Mouse (Mus musculus) hindlimb bud, embryonic 11.5 days (tissue): Measurements from ENCODE around the gene Psmb9.
"Not testable (repeated sequence)": the region's sequence is repeated elsewhere in the genome, so short reads cannot be mapped to it uniquely, and the experiment has no call there.

Experiments used
- DNase-seq: peaks from one replicate; pipeline ENCODE4 v3.0.0-alpha.2; 2012; ENCODE audit warnings: low read depth, low spot score; ENCODE audit errors: extremely low spot score

Gene Psmb9

GRCm38 (mm10) chr17:34186885-34187260 is 691 bp downstream of the Psmb9 start:
- DNase-seq: no peak

GRCm38 (mm10) chr17:34185526-34185925 is 2.0 kb downstream of the Psmb9 start:
- DNase-seq: no peak

GRCm38 (mm10) chr17:34183564-34184219 is 3.9 kb downstream of the Psmb9 start:
- DNase-seq: no peak

- DNase-seq: no peak
Observed at GRCm38 (mm10) chr17:34179913-34180859, 7.4 kb downstream of the Psmb9 start.

GRCm38 (mm10) chr17:34179019-34179418 is 8.5 kb downstream of the Psmb9 start:
- DNase-seq: no peak

- no peak for DNase-seq
Observed at GRCm38 (mm10) chr17:34177179-34177578, 10.4 kb downstream of the Psmb9 start.

- no peak for DNase-seq
Observed at GRCm38 (mm10) chr17:34174075-34174474, 13.5 kb downstream of the Psmb9 start.

GRCm38 (mm10) chr17:34172528-34172927 is 15.0 kb downstream of the Psmb9 start:
- DNase-seq: no peak

GRCm38 (mm10) chr17:34170877-34171498 is 16.6 kb downstream of the Psmb9 start:
- DNase-seq: peak; percentile 44

- DNase-seq: no peak
Observed at GRCm38 (mm10) chr17:34170487-34170876, 17.1 kb downstream of the Psmb9 start.

GRCm38 (mm10) chr17:34169279-34169678 is 18.3 kb downstream of the Psmb9 start:
- DNase-seq: no peak

GRCm38 (mm10) chr17:34165033-34165730 is 22.4 kb downstream of the Psmb9 start:
- no peak for DNase-seq

GRCm38 (mm10) chr17:34164202-34164895 is 23.2 kb downstream of the Psmb9 start:
- no peak for DNase-seq

GRCm38 (mm10) chr17:34155534-34155933 is 32.0 kb downstream of the Psmb9 start:
- no peak for DNase-seq

GRCm38 (mm10) chr17:34152923-34153322 is 34.6 kb downstream of the Psmb9 start, which contains the start of gene H2-DMb1:
H2-DMb1 (plus strand) TSS chr17:34153072.
- DNase-seq: no peak

- no peak for DNase-seq
Observed at GRCm38 (mm10) chr17:34144960-34145371, 42.6 kb downstream of the Psmb9 start.

GRCm38 (mm10) chr17:34144221-34144620 is 43.3 kb downstream of the Psmb9 start:
- not testable (repeated sequence) for DNase-seq

GRCm38 (mm10) chr17:34143461-34143860 is 44.1 kb downstream of the Psmb9 start:
- DNase-seq: no peak

- DNase-seq: no peak
Observed at GRCm38 (mm10) chr17:34143033-34143432, 44.5 kb downstream of the Psmb9 start, which contains the start of gene H2-DMb2. H2-DMb2 (plus strand) TSS chr17:34143307.

GRCm38 (mm10) chr17:34142456-34143010 is 45.0 kb downstream of the Psmb9 start:
- no peak for DNase-seq
